Mouse (Mus musculus) limb, embryonic 10.5 days (tissue): ENCODE measurements around the gene Olfr1143. TPM values are rescaled to one million over a fixed set of nuclear protein-coding genes. Genes with fewer than 3 reads are reported as not detected.

Experiments used
- DNase-seq: peaks from one replicate; pipeline ENCODE4 v3.0.0-alpha.2; 2017; ENCODE audit warnings: low spot score
- H3K27ac ChIP-seq: fragments of 300-500 bp; sonication (generic); 2 replicates; pipeline ENCODE4 v1.5.1; 2016; ENCODE audit warnings: mild to moderate bottlenecking
- H3K27me3 ChIP-seq: fragments of 300-500 bp; sonication (generic); 2 replicates; pipeline ENCODE4 v1.6.1; 2016; ENCODE audit warnings: low read depth, mild to moderate bottlenecking; ENCODE audit not compliant: poor library complexity, severe bottlenecking
- H3K36me3 ChIP-seq: fragments of 300-500 bp; sonication (generic); 2 replicates; pipeline ENCODE4 v1.6.1; 2016; ENCODE audit warnings: mild to moderate bottlenecking, moderate library complexity
- H3K4me1 ChIP-seq: fragments of 300-500 bp; sonication (generic); 2 replicates; pipeline ENCODE4 v1.6.1; 2016
- H3K4me3 ChIP-seq: fragments of 300-500 bp; sonication (generic); 2 replicates; pipeline ENCODE4 v1.5.1; 2016; ENCODE audit warnings: mild to moderate bottlenecking, moderate library complexity
- H3K9me3 ChIP-seq: fragments of 300-500 bp; sonication (generic); replicated peaks from 2 replicates; pipeline ENCODE4 v1.6.1; 2016; ENCODE audit warnings: mild to moderate bottlenecking
- WGBS: fragments of 180-500 bp; shearing (Covaris S2); methylation state at CpG from one replicate; pipeline ENCODE4 v1.1.7; 2016; 5-methylcytosine and 5-hydroxymethylcytosine counted together
- polyA plus RNA-seq: library from polyadenylated mRNA; unstranded; fragments of >200 nt; fragmentation: Nextera tagmentation; extraction: Ambion mirVana; gene quantifications from 2 replicates; pipeline ENCODE4 v1.2.1, GENCODE M21; 2016

The Olfr1143 gene
- not detected in 2 replicates for polyA plus RNA-seq

DNA sequence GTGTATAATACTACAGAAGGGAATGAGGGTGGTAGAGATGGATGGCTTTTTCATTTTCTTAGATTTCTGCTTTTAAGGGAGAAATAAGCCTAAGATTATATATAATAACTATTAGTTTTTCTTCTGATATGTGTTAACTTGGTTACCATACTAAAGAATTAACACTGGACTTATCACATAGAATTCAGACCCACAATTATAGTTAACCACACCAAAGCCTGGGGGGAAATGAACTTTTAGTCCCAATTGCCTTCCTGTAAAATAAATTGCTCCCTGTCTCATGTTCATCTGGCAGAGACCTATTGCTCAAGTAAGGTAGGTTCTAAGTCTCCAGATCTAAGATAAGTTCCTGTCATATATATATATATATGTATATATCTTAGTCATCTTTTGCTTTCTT lies at the start of gene Olfr1143:
Gene Olfr1143, plus strand, starts transcription at position 301 of the 400 bp plus-strand sequence.
- DNase-seq = no peak
- Histone ChIP-seq H3K27ac (no peak within 1 kb of the TSS), H3K36me3 (no peaks in the 10 kb centered on the region), H3K4me1 (no peaks in the 10 kb centered on the region), H3K27me3 (no peaks in the 10 kb centered on the region), H3K4me3 (no peak within 1 kb of the TSS), H3K9me3 (no peaks in the 10 kb centered on the region)

DNA sequence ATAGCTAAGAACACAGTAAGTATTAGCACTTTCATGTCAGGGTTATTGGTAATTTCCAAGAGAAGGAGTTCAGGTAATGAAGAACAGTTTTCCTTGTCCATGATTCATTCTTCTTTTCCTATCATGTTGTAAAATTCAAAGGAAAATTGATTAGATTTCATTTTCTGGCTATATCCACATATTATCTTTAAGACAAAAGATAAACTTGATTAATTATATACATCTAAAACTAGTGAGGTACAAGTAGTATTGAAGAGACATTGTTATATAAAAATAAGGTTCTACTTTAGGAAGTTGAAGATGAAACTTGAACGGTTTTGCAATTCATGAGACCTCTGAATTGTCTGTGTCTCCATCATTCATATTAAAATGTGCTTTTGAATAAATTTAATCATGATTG lies 46.5 kb upstream of the Olfr1143 start, which contains the start of gene Olfr1141:
Gene Olfr1141, minus strand, starts transcription at position 101 of the 400 bp plus-strand sequence.
- 89% methylated on average over 1 of the region's 1 CpGs for WGBS
- H3K4me1 ChIP-seq = no peaks in the 10 kb centered on the region

DNA sequence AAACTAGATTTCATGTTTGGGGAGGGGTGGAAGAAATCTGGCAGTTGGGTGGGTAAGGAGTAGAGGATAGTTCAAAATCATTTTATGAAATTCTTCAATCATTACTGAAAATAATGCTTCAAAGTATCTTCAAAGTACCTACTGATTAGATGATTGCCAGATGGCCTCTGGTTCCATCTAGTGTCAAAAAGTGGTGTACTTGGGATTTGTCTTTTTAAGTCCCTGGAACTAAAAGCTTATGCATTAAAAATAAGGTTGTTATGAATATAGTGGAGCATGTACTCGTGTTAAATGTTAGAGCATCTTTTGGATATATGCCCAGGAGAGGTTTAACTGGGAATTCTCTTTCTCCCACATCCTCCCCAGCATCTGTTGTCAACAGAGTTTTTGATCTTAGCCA lies 24.2 kb upstream of the Olfr1143 start:
- Histone ChIP-seq H3K27me3 (no peaks in the 10 kb centered on the region), H3K27ac (no peak overlapping the region), H3K4me3 (no peak overlapping the region), H3K4me1 (no peaks in the 10 kb centered on the region), H3K9me3 (no peaks in the 10 kb centered on the region), H3K36me3 (no peaks in the 10 kb centered on the region)
- no peak for DNase-seq
- WGBS = 62% methylated on average over 1 of the region's 1 CpGs

More for the DNA sequence above, 46.5 kb upstream of the Olfr1143 start, which contains the start of gene Olfr1141:
- Histone ChIP-seq H3K9me3 (no peaks in the 10 kb centered on the region), H3K27ac (no peak within 1 kb of the TSS), H3K36me3 (no peaks in the 10 kb centered on the region), H3K4me3 (no peak within 1 kb of the TSS), H3K27me3 (no peaks in the 10 kb centered on the region)
- no peak for DNase-seq

DNA sequence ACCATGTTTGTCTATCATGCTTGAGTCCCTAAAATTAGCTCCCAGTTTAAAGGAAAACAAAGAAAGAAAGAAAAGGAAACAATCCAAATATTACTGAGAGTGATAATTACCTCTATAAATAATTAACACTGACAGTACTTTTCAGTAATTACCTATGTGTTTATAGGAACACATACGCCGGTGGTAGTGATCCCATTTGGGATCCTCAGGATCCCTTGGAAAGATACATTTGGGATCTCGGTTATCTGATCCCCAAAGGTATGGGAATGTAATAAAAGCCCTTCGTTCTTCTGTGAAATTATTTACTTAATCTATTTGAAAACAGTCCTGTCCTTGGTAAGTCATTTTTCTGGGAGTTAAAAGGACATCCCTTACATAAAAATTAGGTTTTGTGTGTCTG lies 21.2 kb upstream of the Olfr1143 start, which contains the start of gene Olfr152:
Gene Olfr152, plus strand, starts transcription at position 301 of the 400 bp plus-strand sequence.
- Histone ChIP-seq H3K36me3 (no peaks in the 10 kb centered on the region), H3K4me3 (no peak within 1 kb of the TSS), H3K27me3 (no peaks in the 10 kb centered on the region), H3K27ac (no peak within 1 kb of the TSS), H3K4me1 (no peaks in the 10 kb centered on the region), H3K9me3 (no peaks in the 10 kb centered on the region)
- no peak for DNase-seq
- WGBS = 93% methylated on average over 4 of the region's 4 CpGs

DNA sequence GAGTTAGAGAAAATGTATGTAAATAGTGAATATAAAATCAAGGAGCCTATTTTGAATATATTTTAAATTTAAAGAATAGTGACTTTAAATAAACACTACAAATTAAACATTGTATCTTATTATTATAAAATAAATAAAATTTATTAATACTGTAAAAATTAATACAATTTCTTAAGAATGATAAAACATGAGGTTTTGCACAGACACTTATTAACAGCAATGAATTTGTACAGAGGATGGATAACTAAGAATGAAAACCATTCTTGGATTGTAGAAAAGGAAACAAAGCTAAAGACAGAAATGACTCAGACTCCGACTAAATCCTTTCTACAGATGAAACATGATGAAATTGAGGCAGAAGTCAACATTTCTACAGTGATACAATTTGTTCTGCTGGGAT lies 9.1 kb downstream of the Olfr1143 start, which contains the start of gene Olfr1145:
Gene Olfr1145, plus strand, starts transcription at position 301 of the 400 bp plus-strand sequence.
- H3K27ac ChIP-seq = no peak within 1 kb of the TSS
- no peak within 1 kb of the TSS for H3K4me3 ChIP-seq
- DNase-seq = no peak
- 84% methylated on average over 1 of the region's 1 CpGs for WGBS
- H3K36me3 ChIP-seq = no peaks in the 10 kb centered on the region
- no peaks in the 10 kb centered on the region for H3K27me3 ChIP-seq
- H3K4me1 ChIP-seq = no peaks in the 10 kb centered on the region
- H3K9me3 ChIP-seq = no peaks in the 10 kb centered on the region

DNA sequence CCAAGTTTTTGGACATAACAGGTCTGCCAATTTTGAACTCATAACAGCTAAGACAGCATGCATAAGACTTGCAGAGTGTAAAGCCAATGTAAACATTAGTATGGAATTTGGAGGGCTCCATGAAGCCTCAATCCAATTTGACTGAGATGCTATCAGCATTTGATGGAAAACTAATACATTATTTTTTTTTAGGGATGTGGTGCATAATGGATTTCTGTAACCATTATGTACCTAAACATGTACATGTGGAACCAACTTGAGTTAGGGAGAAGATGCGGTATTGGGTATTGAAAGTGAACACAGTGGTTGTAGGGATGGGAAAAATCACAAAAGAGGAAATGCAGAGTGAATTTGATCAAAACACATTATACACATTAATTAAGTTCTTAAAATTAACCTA lies 29.8 kb downstream of the Olfr1143 start, which contains the start of gene Olfr1148:
Gene Olfr1148, plus strand, starts transcription at position 301 of the 400 bp plus-strand sequence.
- H3K9me3 ChIP-seq = no peaks in the 10 kb centered on the region
- no peaks in the 10 kb centered on the region for H3K36me3 ChIP-seq
- no peak for DNase-seq
- no peaks in the 10 kb centered on the region for H3K27me3 ChIP-seq
- H3K4me3 ChIP-seq = no peak within 1 kb of the TSS
- no peaks in the 10 kb centered on the region for H3K4me1 ChIP-seq
- 90% methylated on average over 1 of the region's 1 CpGs for WGBS
- no peak within 1 kb of the TSS for H3K27ac ChIP-seq

DNA sequence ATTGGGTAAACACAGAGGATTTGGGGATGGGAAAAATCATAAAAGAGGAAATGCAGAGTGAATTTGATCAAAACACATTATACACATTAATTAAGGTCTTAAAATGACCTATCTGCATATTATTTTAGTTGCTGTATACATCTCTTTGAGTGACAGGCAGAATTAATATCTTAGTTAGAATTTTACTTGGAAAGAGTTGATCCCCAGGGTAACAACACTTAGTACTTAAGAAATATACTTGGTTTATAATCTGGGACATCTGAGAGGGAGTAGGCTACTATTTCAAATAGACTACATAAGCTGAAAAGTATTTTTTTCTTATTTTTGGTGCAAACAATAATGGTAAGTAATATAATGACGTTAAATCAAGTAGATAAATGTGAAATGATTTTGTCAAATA lies 43.3 kb downstream of the Olfr1143 start, which contains the start of gene Olfr1150-ps1:
Gene Olfr1150-ps1, plus strand, starts transcription at position 301 of the 400 bp plus-strand sequence.
- DNase-seq = no peak
- H3K4me1 ChIP-seq = no peaks in the 10 kb centered on the region
- H3K27ac ChIP-seq = no peak within 1 kb of the TSS
- H3K9me3 ChIP-seq = no peaks in the 10 kb centered on the region
- no peaks in the 10 kb centered on the region for H3K27me3 ChIP-seq
- 78% methylated on average over 1 of the region's 1 CpGs for WGBS
- H3K4me3 ChIP-seq = no peak within 1 kb of the TSS
- H3K36me3 ChIP-seq = no peaks in the 10 kb centered on the region

Other genes starting within 250 kb of the Olfr1143 start
- gene Olfr1129, start 226.7 kb upstream of the Olfr1143 start, polyA plus RNA-seq = not detected in 2 replicates
- gene Olfr1130, start 194.4 kb upstream of the Olfr1143 start, polyA plus RNA-seq = not detected in 2 replicates
- not detected in 2 replicates for gene Olfr1131, start 173.5 kb upstream of the Olfr1143 start, polyA plus RNA-seq
- gene Olfr1132, start 163.1 kb upstream of the Olfr1143 start, polyA plus RNA-seq = not detected in 2 replicates
- not detected in 2 replicates for gene Olfr1133, start 153.2 kb upstream of the Olfr1143 start, polyA plus RNA-seq
- gene Olfr1134, start 142.1 kb upstream of the Olfr1143 start, polyA plus RNA-seq = not detected in 2 replicates
- not detected in 2 replicates for gene Olfr1135, start 126.9 kb upstream of the Olfr1143 start, polyA plus RNA-seq
- not detected in 2 replicates for gene Olfr1136, start 106.6 kb upstream of the Olfr1143 start, polyA plus RNA-seq
- not detected in 2 replicates for gene Olfr1137, start 87.4 kb upstream of the Olfr1143 start, polyA plus RNA-seq
- not detected in 2 replicates for gene Olfr1138, start 60.6 kb upstream of the Olfr1143 start, polyA plus RNA-seq
- not detected in 2 replicates for gene Olfr1140, start 56.8 kb upstream of the Olfr1143 start, polyA plus RNA-seq
- not detected in 2 replicates for gene Olfr1141, start 46.6 kb upstream of the Olfr1143 start, polyA plus RNA-seq
- gene Olfr152, start 21.1 kb upstream of the Olfr1143 start, polyA plus RNA-seq = not detected in 2 replicates
- gene Olfr1145, start 9.2 kb downstream of the Olfr1143 start, polyA plus RNA-seq = not detected in 2 replicates
- gene Olfr1148, start 29.9 kb downstream of the Olfr1143 start, polyA plus RNA-seq = not detected in 2 replicates
- gene Olfr1150-ps1, start 43.4 kb downstream of the Olfr1143 start, polyA plus RNA-seq = not detected in 2 replicates
- not detected in 2 replicates for gene Olfr1151, start 55.3 kb downstream of the Olfr1143 start, polyA plus RNA-seq
- 0.03 TPM in 1 of 2 replicates, not detected in the other for gene Olfr1152, start 65.9 kb downstream of the Olfr1143 start, polyA plus RNA-seq
- not detected in 2 replicates for gene Olfr1153, start 94.4 kb downstream of the Olfr1143 start, polyA plus RNA-seq
- gene Olfr1154, start 104.6 kb downstream of the Olfr1143 start, polyA plus RNA-seq = not detected in 2 replicates
- not detected in 2 replicates for gene Olfr1155, start 144.5 kb downstream of the Olfr1143 start, polyA plus RNA-seq
- gene Olfr1156, start 152.5 kb downstream of the Olfr1143 start, polyA plus RNA-seq = not detected in 2 replicates
- not detected in 2 replicates for gene Olfr1157, start 167.7 kb downstream of the Olfr1143 start, polyA plus RNA-seq
- gene Olfr74, start 174.1 kb downstream of the Olfr1143 start, polyA plus RNA-seq = not detected in 2 replicates
- not detected in 2 replicates for gene Olfr1158, start 189.5 kb downstream of the Olfr1143 start, polyA plus RNA-seq
- not detected in 2 replicates for gene Olfr1160, start 207.7 kb downstream of the Olfr1143 start, polyA plus RNA-seq
- not detected in 2 replicates for gene Olfr1161, start 222.2 kb downstream of the Olfr1143 start, polyA plus RNA-seq
- 0.05 and 0.06 TPM in 2 replicates for gene Olfr73, start 237.1 kb downstream of the Olfr1143 start, polyA plus RNA-seq